Mouse (Mus musculus) spleen, adult 2 months (tissue): ENCODE data around the gene Ddx27. TPM values are rescaled to one million over a fixed set of nuclear protein-coding genes. Genes with fewer than 3 reads are reported as not detected.
"Not testable (repeated sequence)": the region's sequence is repeated elsewhere in the genome, so short reads cannot be mapped to it uniquely, and the experiment has no call there.

Source experiments
- DNase-seq, 2 experiments: peaks; one replicate each; pipeline versions ENCODE4 v3.0.0 to v3.0.0-alpha.2; 2012 to 2021; ENCODE audit warnings: low spot score in 2 of 2, low read depth in 1 of 2
- H3K27ac ChIP-seq: fragments of 200-500 bp; 2 replicates; pipeline ENCODE4 v1.5.1; 2012; ENCODE audit warnings: low read length, inconsistent platforms; ENCODE audit not compliant: insufficient read depth
- H3K27me3 ChIP-seq: fragments of 200-500 bp; 2 replicates; pipeline ENCODE4 v1.6.1; 2012; ENCODE audit warnings: mild to moderate bottlenecking, moderate library complexity, low read length, inconsistent platforms; ENCODE audit not compliant: control insufficient read depth, insufficient read depth
- H3K36me3 ChIP-seq: fragments of 200-500 bp; 2 replicates; pipeline ENCODE4 v1.6.1; 2012; ENCODE audit warnings: mild to moderate bottlenecking, low read length, inconsistent platforms; ENCODE audit not compliant: control insufficient read depth, insufficient read depth
- H3K4me1 ChIP-seq: fragments of 200-500 bp; 2 replicates; pipeline ENCODE4 v1.6.1; 2011; ENCODE audit warnings: inconsistent platforms; ENCODE audit not compliant: control insufficient read depth, insufficient read depth, insufficient read length
- H3K4me3 ChIP-seq: fragments of 200-500 bp; 2 replicates; pipeline ENCODE4 v1.5.1; 2011; ENCODE audit warnings: mild to moderate bottlenecking, inconsistent platforms; ENCODE audit not compliant: insufficient read depth, insufficient read length; ENCODE audit errors: extremely low read depth
- CTCF ChIP-seq: fragments of 200-500 bp; IDR thresholded peaks from 2 replicates; pipeline ENCODE4 v1.5.1; 2011; ENCODE audit warnings: mild to moderate bottlenecking, inconsistent platforms; ENCODE audit not compliant: insufficient read depth, insufficient read length, insufficient replicate concordance; ENCODE audit errors: extremely low read depth
- POLR2A ChIP-seq: fragments of 200-500 bp; IDR thresholded peaks from 2 replicates; pipeline ENCODE4 v1.6.1; 2011; ENCODE audit warnings: low read depth, low read length, inconsistent platforms
- WGBS: fragments of 180-500 bp; shearing (Covaris S2); methylation state at CpG from one replicate; pipeline ENCODE4 v1.1.7; 2018; 5-methylcytosine and 5-hydroxymethylcytosine counted together
- polyA plus RNA-seq: library from polyadenylated mRNA; depleted of rRNA; stranded (reverse); fragments of >200 nt; gene quantifications from 2 replicates; pipeline ENCODE4 v1.2.3, GENCODE M21; 2012

Gene Ddx27
- polyA plus RNA-seq, 1 experiment = 27.4 TPM

- TF ChIP-seq CTCF (no peak), POLR2A (no peak)
- peaks cover 2% of the 10 kb centered on the region; the same call in 1 of the 2 replicates for H3K4me1 ChIP-seq
- H3K27ac ChIP-seq = no peak overlapping the region
- H3K27me3 ChIP-seq = no peaks in the 10 kb centered on the region
- DNase-seq = no peak
- no peak overlapping the region for H3K4me3 ChIP-seq
- H3K36me3 ChIP-seq = no peaks in the 10 kb centered on the region
- 88% methylated on average over 9 of the region's 9 CpGs for WGBS
Observed at GRCm38 (mm10) chr2:167001486-167001885, 13.5 kb upstream of the Ddx27 start.

- Histone ChIP-seq H3K4me3 (no peak overlapping the region), H3K36me3 (no peaks in the 10 kb centered on the region), H3K4me1 (no peaks in the 10 kb centered on the region), H3K27ac (no peak overlapping the region), H3K27me3 (no peaks in the 10 kb centered on the region)
- peak; percentile 45 to 64 for DNase-seq
- WGBS = 50% methylated on average over 8 of the region's 8 CpGs
- TF ChIP-seq CTCF (peak; percentile 55; the same call in 1 of the 2 replicates), POLR2A (no peak)
Observed at GRCm38 (mm10) chr2:167004099-167004854, 10.7 kb upstream of the Ddx27 start.

GRCm38 (mm10) chr2:167006355-167006754 lies 8.6 kb upstream of the Ddx27 start:
- Histone ChIP-seq H3K36me3 (no peaks in the 10 kb centered on the region), H3K27ac (no peak overlapping the region), H3K27me3 (no peaks in the 10 kb centered on the region), H3K4me3 (no peak overlapping the region), H3K4me1 (no peaks in the 10 kb centered on the region)
- no peak for DNase-seq
- TF ChIP-seq CTCF = no peak
- TF ChIP-seq POLR2A = no peak
- WGBS = 91% methylated on average over 2 of the region's 2 CpGs

GRCm38 (mm10) chr2:167007001-167007491 lies 7.9 kb upstream of the Ddx27 start:
- Histone ChIP-seq H3K27ac (no peak overlapping the region), H3K36me3 (no peaks in the 10 kb centered on the region), H3K27me3 (no peaks in the 10 kb centered on the region), H3K4me3 (no peak overlapping the region), H3K4me1 (no peaks in the 10 kb centered on the region)
- DNase-seq = no peak
- TF ChIP-seq POLR2A = no peak
- TF ChIP-seq CTCF = no peak
- 55% methylated on average over 13 of the region's 13 CpGs for WGBS

- H3K36me3 ChIP-seq, H3K27ac ChIP-seq, H3K27me3 ChIP-seq, H3K4me1 ChIP-seq, DNase-seq, H3K4me3 ChIP-seq: not testable (repeated sequence)
- WGBS = 56% methylated on average over 4 of the region's 4 CpGs
Observed at GRCm38 (mm10) chr2:167007565-167007964, 7.4 kb upstream of the Ddx27 start.

GRCm38 (mm10) chr2:167009483-167009882 lies 5.5 kb upstream of the Ddx27 start:
- 87% methylated on average over 4 of the region's 4 CpGs for WGBS
- no peaks in the 10 kb centered on the region for H3K27me3 ChIP-seq
- no peak for DNase-seq
- H3K4me1 ChIP-seq = peaks cover under 1% of the 10 kb centered on the region; the same call in 1 of the 2 replicates
- H3K4me3 ChIP-seq = no peak overlapping the region
- H3K36me3 ChIP-seq = no peaks in the 10 kb centered on the region
- no peak overlapping the region for H3K27ac ChIP-seq
- TF ChIP-seq CTCF (no peak), POLR2A (no peak)

GRCm38 (mm10) chr2:167010546-167010945 lies 4.4 kb upstream of the Ddx27 start:
- no peak overlapping the region for H3K27ac ChIP-seq
- no peak for DNase-seq
- 94% methylated on average over 3 of the region's 3 CpGs for WGBS
- H3K27me3 ChIP-seq = no peaks in the 10 kb centered on the region
- H3K36me3 ChIP-seq = no peaks in the 10 kb centered on the region
- H3K4me3 ChIP-seq = no peak overlapping the region
- peaks cover 4% of the 10 kb centered on the region; the same call in 1 of the 2 replicates for H3K4me1 ChIP-seq
- no peak for TF ChIP-seq CTCF
- TF ChIP-seq POLR2A = no peak
